Mouse (Mus musculus) embryo, embryonic 11 days (tissue): ENCODE results near the gene Ip6k1.

Source experiments
- DNase-seq: peaks from one replicate; pipeline ENCODE4 v3.0.0-alpha.2; 2015

The Ip6k1 gene

GRCm38 (mm10) chr9:108062142-108062541, 59.8 kb downstream of the Ip6k1 start:
- no peak for DNase-seq

- DNase-seq = no peak
Observed at GRCm38 (mm10) chr9:108063361-108063760, 61.1 kb downstream of the Ip6k1 start.

GRCm38 (mm10) chr9:108065491-108066011, 63.2 kb downstream of the Ip6k1 start:
- peak; percentile 76 for DNase-seq

- no peak for DNase-seq
Observed at GRCm38 (mm10) chr9:108067199-108067598, 64.9 kb downstream of the Ip6k1 start.

GRCm38 (mm10) chr9:108067900-108068299, 65.6 kb downstream of the Ip6k1 start:
- DNase-seq = peak; percentile 85

- DNase-seq = no peak
Observed at GRCm38 (mm10) chr9:108069007-108069406, 66.7 kb downstream of the Ip6k1 start.

GRCm38 (mm10) chr9:108069529-108069928, 67.2 kb downstream of the Ip6k1 start:
- no peak for DNase-seq

GRCm38 (mm10) chr9:108071801-108072200, 69.5 kb downstream of the Ip6k1 start:
- no peak for DNase-seq

GRCm38 (mm10) chr9:108072481-108072924, 70.2 kb downstream of the Ip6k1 start:
- DNase-seq = no peak

GRCm38 (mm10) chr9:108073141-108073930, 71.0 kb downstream of the Ip6k1 start:
- DNase-seq = no peak

- DNase-seq = no peak
Observed at GRCm38 (mm10) chr9:108080168-108080567, 77.9 kb downstream of the Ip6k1 start, which contains the start of gene Mst1. TSS of gene Mst1 (plus strand) at chr9:108080436.

GRCm38 (mm10) chr9:108082549-108082948, 80.2 kb downstream of the Ip6k1 start:
- DNase-seq = no peak

GRCm38 (mm10) chr9:108082988-108083431, 80.7 kb downstream of the Ip6k1 start, which contains the start of gene Rnf123:
TSS of gene Rnf123 (minus strand) at chr9:108083346.
- DNase-seq = no peak

- DNase-seq = no peak
Observed at GRCm38 (mm10) chr9:108083561-108083960, 81.3 kb downstream of the Ip6k1 start.

- DNase-seq = no peak
Observed at GRCm38 (mm10) chr9:108085261-108085660, 83.0 kb downstream of the Ip6k1 start.

GRCm38 (mm10) chr9:108090611-108091120, 88.4 kb downstream of the Ip6k1 start:
- DNase-seq = no peak

GRCm38 (mm10) chr9:108093586-108093985, 91.3 kb downstream of the Ip6k1 start:
- DNase-seq = no peak

- DNase-seq = peak; percentile 97
Observed at GRCm38 (mm10) chr9:108094184-108094941, 92.1 kb downstream of the Ip6k1 start, which contains the start of gene Apeh. TSS of gene Apeh (minus strand) at chr9:108094606.

- peak; percentile 41 for DNase-seq
Observed at GRCm38 (mm10) chr9:108094998-108095411, 92.7 kb downstream of the Ip6k1 start.

GRCm38 (mm10) chr9:108095518-108095917, 93.2 kb downstream of the Ip6k1 start:
- DNase-seq = peak; percentile 85

GRCm38 (mm10) chr9:108095949-108096712, 93.8 kb downstream of the Ip6k1 start:
- no peak for DNase-seq
